Mouse (Mus musculus): Measurements from ENCODE around the gene Nkain2. TPM values are rescaled to one million over a fixed set of nuclear protein-coding genes. Genes with fewer than 3 reads are reported as not detected.

Gene Nkain2
- polyA plus RNA-seq (2021), result 0.04 TPM

- ChIA-PET POLR2A (no interaction called here), CTCF (interaction anchor here (1.0 to 1.5 kb wide), 2 partner anchors 1147 to 1425 kb away, joined by 3 read pairs; no protein-coding TSS in a partner anchor)
- peaks cover 34% of the 10 kb centered on the region for H3K27me3 ChIP-seq
- ATAC-seq, result peak; percentile 74
- TF ChIP-seq CTCF (IDR thresholded peaks at IDR 0.05), result no peak
- in situ Hi-C loops (cut with MboI; ENCODE audit: low pct_unique_long_range_greater_than_20kb), result loop anchor here (10.0 kb wide), 2 partner anchors 1145 to 1425 kb away; no protein-coding TSS in a partner anchor
- no peak for DNase-seq (ENCODE audit: low read depth, low spot score)
Measured at GRCm38 (mm10) chr10:32889652-32890506, at the start of gene Nkain2. Gene Nkain2, minus strand, starts transcription at chr10:32890462.

- in situ Hi-C loops (cut with MboI; ENCODE audit: low pct_unique_long_range_greater_than_20kb), result no loop called here
- POLR2A ChIA-PET, result no interaction called here
- H3K27me3 ChIP-seq, result no peaks in the 10 kb centered on the region
- no peak for TF ChIP-seq CTCF (IDR thresholded peaks at IDR 0.05)
- DNase-seq (ENCODE audit: low read depth, low spot score), result no peak
- CTCF ChIA-PET, result no interaction called here
- no peak for ATAC-seq
Measured at GRCm38 (mm10) chr10:32939853-32940252, 49.6 kb upstream of the Nkain2 start.

GRCm38 (mm10) chr10:32895093-32895492, 4.8 kb upstream of the Nkain2 start:
- TF ChIP-seq CTCF (IDR thresholded peaks at IDR 0.05), result peak; percentile 54
- DNase-seq (ENCODE audit: low read depth, low spot score), result no peak
- in situ Hi-C loops (cut with MboI; ENCODE audit: low pct_unique_long_range_greater_than_20kb), result no loop called here
- no peak for ATAC-seq
- ChIA-PET CTCF (interaction anchor here (0.9 kb wide), 1 partner anchor 13 kb away, joined by 3 read pairs; no protein-coding TSS in a partner anchor), POLR2A (no interaction called here)
- no peaks in the 10 kb centered on the region for H3K27me3 ChIP-seq

- ChIA-PET CTCF (interaction anchor here (1.0 to 1.5 kb wide), 2 partner anchors 1148 to 1426 kb away, joined by 3 read pairs; no protein-coding TSS in a partner anchor), POLR2A (no interaction called here)
- peaks cover 34% of the 10 kb centered on the region for H3K27me3 ChIP-seq
- TF ChIP-seq CTCF (IDR thresholded peaks at IDR 0.05), result peak; percentile 72
- ATAC-seq (no peak), DNase-seq (ENCODE audit: low read depth, low spot score) (no peak)
- in situ Hi-C loops (cut with MboI; ENCODE audit: low pct_unique_long_range_greater_than_20kb), result no loop called here
Measured at GRCm38 (mm10) chr10:32890507-32891131, 357 bp upstream of the Nkain2 start.

GRCm38 (mm10) chr10:32881977-32882376, 8.3 kb downstream of the Nkain2 start:
- POLR2A ChIA-PET, result no interaction called here
- TF ChIP-seq CTCF (IDR thresholded peaks at IDR 0.05), result no peak
- DNase-seq (ENCODE audit: low read depth, low spot score) (no peak), ATAC-seq (no peak)
- CTCF ChIA-PET, result interaction anchor here (1.3 kb wide), 1 partner anchor 13 kb away, joined by 3 read pairs; no protein-coding TSS in a partner anchor
- in situ Hi-C loops (cut with MboI; ENCODE audit: low pct_unique_long_range_greater_than_20kb), result loop anchor here (10.0 kb wide), 2 partner anchors 1137 to 1417 kb away; no protein-coding TSS in a partner anchor
- H3K27me3 ChIP-seq, result peaks cover 14% of the 10 kb centered on the region

- TF ChIP-seq CTCF (IDR thresholded peaks at IDR 0.05), result no peak
- POLR2A ChIA-PET, result no interaction called here
- DNase-seq (ENCODE audit: low read depth, low spot score) (no peak), ATAC-seq (no peak)
- H3K27me3 ChIP-seq, result no peaks in the 10 kb centered on the region
- CTCF ChIA-PET, result no interaction called here
- in situ Hi-C loops (cut with MboI; ENCODE audit: low pct_unique_long_range_greater_than_20kb), result no loop called here
Measured at GRCm38 (mm10) chr10:32870691-32871406, 19.4 kb downstream of the Nkain2 start.

- DNase-seq (ENCODE audit: low read depth, low spot score) (no peak), ATAC-seq (no peak)
- POLR2A ChIA-PET, result no interaction called here
- in situ Hi-C loops (cut with MboI; ENCODE audit: low pct_unique_long_range_greater_than_20kb), result no loop called here
- no peaks in the 10 kb centered on the region for H3K27me3 ChIP-seq
- no peak for TF ChIP-seq CTCF (IDR thresholded peaks at IDR 0.05)
- CTCF ChIA-PET, result interaction anchor here (0.8 kb wide), 1 partner anchor 10 kb away, joined by 3 read pairs; no protein-coding TSS in a partner anchor
Measured at GRCm38 (mm10) chr10:32869541-32869940, 20.7 kb downstream of the Nkain2 start.

- ATAC-seq (no peak), DNase-seq (ENCODE audit: low read depth, low spot score) (no peak)
- ChIA-PET CTCF (no interaction called here), POLR2A (no interaction called here)
- in situ Hi-C loops (cut with MboI; ENCODE audit: low pct_unique_long_range_greater_than_20kb), result no loop called here
- no peak for TF ChIP-seq CTCF (IDR thresholded peaks at IDR 0.05)
- no peaks in the 10 kb centered on the region for H3K27me3 ChIP-seq
Measured at GRCm38 (mm10) chr10:32815210-32815883, 74.9 kb downstream of the Nkain2 start.

GRCm38 (mm10) chr10:32796215-32796614, 94.0 kb downstream of the Nkain2 start:
- in situ Hi-C loops (cut with MboI; ENCODE audit: low pct_unique_long_range_greater_than_20kb), result no loop called here
- ChIA-PET CTCF (no interaction called here), POLR2A (no interaction called here)
- no peaks in the 10 kb centered on the region for H3K27me3 ChIP-seq
- TF ChIP-seq CTCF (IDR thresholded peaks at IDR 0.05), result no peak
- DNase-seq (ENCODE audit: low read depth, low spot score) (no peak), ATAC-seq (no peak)

GRCm38 (mm10) chr10:32790541-32790940, 99.7 kb downstream of the Nkain2 start:
- TF ChIP-seq CTCF (IDR thresholded peaks at IDR 0.05), result no peak
- CTCF ChIA-PET, result interaction anchor here (0.6 to 1.2 kb wide), 2 partner anchors 9 to 515 kb away, joined by 3 read pairs; no protein-coding TSS in a partner anchor
- H3K27me3 ChIP-seq, result no peaks in the 10 kb centered on the region
- in situ Hi-C loops (cut with MboI; ENCODE audit: low pct_unique_long_range_greater_than_20kb), result no loop called here
- no peak for ATAC-seq
- POLR2A ChIA-PET, result no interaction called here
- no peak for DNase-seq (ENCODE audit: low read depth, low spot score)

Measured in Patski (cell line).